Mouse (Mus musculus) 416B (cell line): ENCODE measurements around the gene Spp2.
"Not testable (repeated sequence)": the region's sequence is repeated elsewhere in the genome, so short reads cannot be mapped to it uniquely, and the experiment has no call there.

Experiments used
- DNase-seq: peaks from one replicate; pipeline ENCODE4 v3.0.0; 2011; ENCODE audit warnings: low read depth

Gene Spp2

DNA sequence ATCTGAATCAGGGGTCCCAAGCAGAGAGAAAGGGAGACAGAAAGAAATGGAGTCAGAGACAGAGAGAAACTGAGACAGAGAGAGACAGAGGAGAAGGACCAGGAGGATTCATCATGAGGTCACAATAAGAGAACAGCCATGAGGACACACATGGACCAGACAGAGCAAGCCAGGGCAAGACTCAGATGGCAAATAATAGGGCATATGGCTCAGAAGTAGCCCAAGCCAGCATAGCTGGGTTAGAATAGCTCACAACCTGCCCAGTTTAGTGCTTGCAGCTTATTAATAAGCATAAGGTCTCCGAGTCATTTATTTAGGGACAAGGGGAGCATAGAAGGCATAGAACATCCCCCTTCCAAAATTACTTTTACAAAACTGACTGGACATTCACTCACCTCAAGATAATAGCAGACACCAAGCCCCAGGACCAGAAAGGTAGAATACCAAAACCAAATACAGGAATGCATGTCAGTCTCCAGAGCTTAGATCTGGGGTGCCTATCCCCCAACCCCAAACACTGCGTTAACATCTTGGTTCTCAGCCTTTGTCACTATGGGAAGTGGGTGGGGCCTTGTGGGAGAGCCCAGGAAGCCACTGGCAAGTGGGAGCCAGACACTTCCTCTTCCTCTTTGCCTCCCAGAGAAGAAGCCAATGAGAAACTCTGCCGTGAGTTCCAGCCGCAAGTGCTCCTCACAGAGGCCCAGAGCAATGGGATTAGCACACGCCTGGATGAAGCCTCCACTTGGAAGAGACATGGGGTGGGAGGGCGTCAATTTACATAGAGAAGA is 26.5 kb downstream of the Spp2 start:
- DNase-seq, result peak; percentile 21

DNA sequence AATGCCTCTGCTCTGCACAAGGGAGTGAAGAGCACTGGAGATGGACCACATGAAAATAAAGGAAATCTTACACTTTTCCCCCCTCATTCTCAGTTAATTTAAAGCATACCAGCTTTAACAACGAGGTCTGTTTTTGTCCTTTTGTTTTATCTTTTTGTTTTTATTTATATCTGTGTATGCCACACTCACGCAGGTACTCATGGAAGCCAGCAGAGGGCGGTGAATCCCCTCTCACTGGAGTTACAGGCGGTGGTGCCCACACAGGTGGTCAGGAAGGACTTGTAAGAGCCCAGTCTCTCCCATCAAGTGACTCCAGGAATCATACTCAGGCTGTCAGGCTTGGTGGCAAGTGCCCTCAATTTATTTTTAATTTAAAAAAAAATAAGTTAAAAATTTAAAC is 27.3 kb downstream of the Spp2 start:
- DNase-seq, result peak; percentile 9

DNA sequence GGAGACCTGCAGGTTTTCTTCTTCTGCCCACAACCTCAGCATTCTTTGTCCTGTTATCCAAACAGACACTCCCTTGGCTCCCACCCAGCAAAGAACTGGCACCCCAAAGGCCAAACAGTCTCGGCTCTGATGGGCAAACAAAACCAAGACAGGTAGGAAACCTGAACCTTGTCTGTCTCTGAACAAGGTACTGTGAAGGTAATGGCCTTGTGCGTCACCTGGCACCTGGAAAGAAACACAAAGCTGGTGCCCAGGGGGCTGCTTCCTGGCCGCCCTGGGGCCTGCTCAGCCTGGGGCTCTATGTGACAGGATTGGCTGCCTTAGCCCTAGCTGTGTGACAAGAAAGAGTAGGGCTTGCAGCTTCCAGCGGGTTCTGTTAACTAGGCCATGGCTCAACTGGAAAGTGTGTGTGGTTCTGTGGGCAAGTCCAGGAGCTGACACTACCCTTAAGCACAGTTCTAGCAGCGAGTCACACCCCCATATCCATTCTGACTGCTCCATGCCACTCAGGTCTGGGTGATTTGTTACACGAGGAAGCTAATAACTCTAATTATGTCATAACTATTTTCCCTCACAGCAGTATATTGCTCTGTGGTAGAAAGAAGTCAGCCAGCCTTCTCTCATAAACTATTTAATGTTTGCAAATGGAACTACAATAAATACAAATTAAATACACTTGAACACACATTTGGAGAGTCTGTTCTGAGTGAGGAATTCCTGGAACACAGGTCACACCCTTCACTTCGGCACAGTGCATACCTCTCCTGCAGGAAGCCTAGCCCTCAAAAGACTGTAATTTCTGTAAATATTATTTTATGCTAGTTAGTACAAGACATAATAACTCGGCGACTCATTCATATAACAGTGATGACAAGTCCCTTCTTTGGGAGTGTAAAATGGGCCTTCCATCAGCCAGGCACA is 30.7 kb downstream of the Spp2 start:
- DNase-seq, result no peak

DNA sequence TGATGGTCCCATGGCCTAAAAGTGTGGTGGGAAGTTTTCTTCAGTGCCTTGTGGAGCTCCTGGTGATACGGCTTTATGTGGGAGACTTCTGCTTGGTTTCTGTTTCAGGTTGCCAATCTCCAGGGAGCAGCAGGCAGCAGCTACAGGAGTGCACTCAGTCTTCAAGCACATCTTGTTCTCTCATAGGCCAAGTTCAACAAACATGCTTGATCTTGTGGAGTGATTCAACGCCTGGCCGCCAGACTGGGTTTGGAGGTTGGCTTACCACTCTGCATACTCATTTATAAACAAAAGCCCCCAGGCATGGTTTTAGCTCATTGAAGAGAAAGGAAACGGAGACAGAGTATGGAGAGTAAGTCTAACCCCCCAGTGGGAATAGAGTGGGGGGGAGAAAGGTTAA is 36.6 kb downstream of the Spp2 start:
- no peak for DNase-seq

DNA sequence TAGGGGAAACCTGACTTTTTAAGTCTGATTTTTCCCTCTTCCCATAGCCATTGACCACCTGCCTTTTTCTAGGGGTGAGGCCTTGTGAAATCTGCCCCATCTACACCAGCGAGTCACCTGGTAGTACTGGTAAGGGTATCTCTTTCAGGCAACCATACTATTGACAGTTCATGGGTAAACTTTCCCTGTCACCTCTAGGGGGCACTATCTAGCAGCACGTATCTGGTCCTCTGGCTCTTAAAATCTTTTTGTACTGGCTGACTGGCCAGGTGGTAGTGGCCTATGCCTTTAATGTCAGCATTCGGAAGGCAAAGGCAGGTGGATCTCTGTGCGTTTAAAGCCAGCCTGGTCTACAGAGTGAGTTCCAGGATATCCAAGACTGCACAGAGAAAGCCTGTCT is 38.6 kb downstream of the Spp2 start:
- DNase-seq, result peak; percentile 21

DNA sequence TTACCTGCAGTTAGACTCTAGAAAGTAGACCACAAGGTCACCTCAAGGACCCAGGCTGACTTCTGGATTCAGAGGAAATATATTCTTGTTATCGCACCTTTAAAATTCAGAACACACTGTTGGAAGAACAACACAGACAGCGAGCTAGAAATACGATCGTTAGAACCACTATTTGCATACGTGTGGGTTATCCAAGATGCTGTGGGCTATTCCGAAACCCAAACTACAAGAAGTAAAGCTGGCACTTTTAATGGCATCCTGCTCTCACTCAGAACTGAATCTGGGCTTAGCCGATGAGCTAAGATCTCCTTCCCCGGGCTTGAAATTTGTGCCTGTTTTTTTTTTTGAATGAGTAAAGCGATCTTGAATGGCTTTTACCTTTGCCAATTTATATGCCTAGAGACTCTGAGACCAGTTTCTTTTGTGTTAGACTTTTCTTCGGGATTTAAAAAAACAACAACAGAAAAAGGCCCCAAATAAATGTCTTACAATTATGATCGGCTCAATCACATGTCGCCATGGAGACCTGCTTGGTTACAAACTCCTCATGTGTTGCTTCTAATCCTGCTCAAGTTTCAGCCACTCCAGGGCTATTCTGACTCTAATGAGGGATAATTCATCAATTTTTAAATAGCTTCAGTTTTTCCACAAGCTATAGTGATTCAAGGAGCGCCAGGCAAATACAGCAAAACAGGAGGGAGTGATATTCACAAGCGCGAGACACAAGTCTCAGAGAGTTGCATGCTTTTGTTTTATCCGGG is 39.7 kb downstream of the Spp2 start:
- no peak for DNase-seq

DNA sequence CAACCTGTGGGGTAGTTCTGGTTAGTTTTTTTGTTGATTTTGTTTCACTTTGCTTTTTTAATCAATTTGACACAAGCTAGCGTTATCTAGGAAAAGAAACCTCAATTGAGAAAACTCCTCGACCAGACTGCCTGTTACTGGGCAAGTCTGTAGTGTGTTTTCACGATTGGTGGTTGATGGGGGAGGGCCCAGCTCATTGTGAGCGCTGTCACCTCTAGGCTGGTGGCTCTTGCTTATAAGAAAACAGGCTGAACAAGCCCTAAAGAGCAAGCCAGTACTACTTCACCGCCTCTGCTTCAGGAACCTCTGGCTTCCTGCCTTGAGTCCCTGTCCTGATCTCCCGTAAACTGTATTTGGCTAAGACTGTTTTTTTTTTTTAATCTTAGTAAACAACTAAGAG is 40.7 kb downstream of the Spp2 start:
- DNase-seq, result no peak

DNA sequence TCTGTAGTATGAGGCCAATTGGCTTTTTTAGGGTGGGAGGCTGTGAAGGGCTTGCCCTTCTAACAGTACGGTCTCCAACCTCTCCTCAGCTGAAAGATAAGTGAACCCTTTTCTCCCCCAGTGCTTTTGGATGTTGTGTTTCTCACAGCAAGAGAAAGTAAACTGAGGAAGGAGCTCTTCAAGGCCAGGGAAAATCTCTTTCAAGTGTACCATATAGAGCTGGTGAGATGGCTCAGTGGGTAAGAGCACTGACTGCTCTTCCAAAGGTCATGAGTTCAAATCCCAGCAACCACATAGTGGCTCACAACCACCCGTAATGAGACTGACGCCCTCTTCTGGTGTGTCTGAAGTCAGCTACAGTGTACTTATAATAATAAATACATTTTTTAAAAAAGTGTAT is 41.3 kb downstream of the Spp2 start:
- DNase-seq, result not testable (repeated sequence)

DNA sequence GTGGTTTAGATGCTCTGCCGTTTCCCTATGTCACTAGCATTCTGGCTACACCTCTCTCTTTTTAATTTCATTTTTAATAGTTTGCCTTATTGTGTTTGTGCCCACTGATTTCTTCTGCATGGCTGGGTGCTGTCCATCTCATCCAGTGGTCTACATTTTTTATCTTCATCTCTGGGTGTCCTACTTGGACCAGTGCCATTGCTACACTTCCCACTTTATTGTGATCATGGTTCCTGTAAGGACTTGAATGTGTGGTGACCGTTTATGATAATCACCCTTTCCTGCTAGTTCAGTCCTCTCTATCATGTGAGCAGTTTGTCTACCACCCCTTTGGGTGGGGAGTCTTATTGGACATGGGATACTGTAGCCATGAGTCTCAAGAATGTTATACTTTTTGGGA is 43.0 kb downstream of the Spp2 start:
- no peak for DNase-seq

DNA sequence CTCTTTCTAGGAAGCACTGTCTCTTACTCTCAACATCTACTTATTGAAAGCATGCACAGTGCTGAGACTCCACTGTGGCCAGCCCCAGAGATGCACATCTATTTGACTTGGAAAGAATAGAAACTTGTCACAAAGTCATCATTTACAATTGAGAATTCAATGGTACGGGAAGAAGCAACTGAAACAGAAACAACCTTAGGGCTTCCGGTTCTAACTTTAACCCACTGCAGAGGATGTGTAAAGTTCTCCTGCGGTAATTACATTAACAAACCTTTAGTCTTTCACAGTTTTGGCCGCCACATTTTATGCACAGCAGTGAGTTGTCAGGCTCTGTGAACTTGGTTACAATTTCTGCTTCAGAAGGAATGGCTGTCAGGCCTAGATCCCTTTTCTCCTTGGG is 43.9 kb downstream of the Spp2 start:
- DNase-seq, result no peak

DNA sequence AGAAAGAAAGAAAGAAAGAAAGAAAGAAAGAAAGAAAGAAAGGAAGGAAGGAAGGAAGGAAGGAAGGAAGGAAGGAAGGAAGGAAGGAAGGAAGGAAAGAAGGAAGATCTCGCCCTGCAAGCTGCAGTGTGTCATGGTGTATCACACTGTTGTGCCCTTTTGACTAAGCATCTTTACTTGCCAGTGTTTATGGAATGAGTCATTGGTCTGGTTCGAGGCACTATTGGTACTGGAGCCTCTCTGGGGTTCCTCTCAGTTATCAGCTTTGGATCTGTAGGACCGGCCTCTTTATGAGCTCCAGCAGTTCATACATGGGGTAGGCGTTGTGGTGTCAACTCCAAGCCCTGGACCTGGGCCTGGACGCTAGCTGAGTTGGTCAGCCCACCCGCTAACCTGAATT is 45.4 kb downstream of the Spp2 start:
- no peak for DNase-seq

DNA sequence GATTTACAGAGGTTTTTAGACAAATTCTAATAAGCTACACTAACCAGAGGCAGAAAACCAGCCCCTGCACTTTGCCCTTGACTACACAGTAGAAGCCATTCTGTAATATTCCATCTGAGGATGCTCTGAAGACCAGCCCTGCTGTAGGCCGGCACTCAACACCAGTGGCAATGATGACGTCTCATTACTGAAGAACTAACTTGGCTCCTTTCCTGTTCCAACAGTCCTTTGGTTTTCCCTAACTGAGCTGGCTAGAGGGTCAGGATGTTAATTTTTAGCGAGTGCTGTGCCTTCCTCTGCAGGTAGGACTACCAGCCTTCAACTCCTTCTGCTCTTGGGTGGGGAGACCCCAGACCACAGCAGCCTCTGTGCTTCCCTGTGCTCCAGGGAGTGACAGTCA is 47.9 kb downstream of the Spp2 start:
- DNase-seq, result no peak

DNA sequence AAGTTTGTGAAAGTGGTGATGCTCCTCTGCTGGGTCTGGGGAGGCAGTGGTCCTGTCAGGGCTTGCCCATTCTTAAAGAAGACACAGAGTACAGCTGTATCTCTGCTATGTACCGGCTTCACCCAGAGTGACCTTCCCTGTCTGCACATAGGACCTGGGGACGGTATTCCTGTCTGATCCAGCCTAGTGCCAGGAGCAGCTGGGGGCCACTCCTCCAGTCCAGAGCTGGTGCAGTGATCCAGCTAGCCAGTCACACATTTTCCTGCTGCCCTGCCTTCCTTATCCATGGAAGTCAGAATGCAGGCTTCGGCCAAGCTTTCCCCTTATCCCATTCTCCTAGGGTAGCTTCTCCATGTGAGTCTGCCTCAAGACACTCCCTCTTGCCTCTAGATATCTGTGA is 49.0 kb downstream of the Spp2 start:
- DNase-seq, result no peak

DNA sequence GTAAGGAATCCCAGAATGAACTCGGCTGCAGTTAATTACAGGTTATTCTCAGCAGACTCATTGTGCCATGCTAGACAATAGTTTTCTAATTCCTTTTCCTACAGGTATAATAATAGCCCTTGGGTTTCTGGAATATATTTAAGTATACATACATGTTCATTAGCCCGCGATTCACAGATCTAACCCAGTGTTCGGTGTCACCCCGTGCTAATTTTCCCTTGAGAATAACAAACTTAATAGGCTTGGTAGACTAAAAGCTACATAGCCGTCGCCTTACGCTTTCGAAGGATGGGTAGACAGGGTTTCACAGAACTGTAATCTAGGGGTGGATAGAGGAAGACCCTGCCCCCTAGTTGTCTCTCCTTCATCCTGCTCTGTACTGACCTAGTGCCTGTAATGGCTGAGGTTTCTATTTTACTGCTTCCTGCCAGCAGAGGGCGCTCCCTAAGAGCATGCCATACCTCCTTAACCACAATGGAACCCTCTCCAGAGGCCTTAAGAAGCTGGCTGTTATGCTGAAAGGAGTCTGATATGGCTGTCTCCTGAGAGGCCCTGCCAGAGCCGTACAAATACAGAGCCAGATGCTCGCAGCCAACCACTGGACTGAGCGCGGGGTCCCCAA is 49.8 kb downstream of the Spp2 start:
- DNase-seq, result peak; percentile 62

DNA sequence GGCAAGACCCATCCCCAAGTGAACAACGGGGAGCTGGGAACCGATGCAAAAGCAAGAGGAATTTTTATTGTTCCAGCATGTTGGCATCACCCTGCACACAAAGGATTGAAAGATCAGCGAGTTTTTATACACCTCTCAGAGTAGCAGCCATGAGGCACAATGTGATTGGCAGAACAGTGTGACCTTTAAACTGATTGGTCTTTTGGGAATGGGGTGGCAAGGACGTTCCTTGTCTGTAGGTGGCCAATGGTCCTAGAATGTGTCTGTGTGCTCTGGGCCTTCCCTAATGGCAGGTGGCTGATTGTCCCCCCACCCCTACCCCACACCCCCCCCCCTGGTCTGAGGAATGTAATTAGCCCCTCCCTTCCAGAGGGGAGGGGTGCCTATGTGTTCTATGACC is 52.4 kb downstream of the Spp2 start:
- no peak for DNase-seq

DNA sequence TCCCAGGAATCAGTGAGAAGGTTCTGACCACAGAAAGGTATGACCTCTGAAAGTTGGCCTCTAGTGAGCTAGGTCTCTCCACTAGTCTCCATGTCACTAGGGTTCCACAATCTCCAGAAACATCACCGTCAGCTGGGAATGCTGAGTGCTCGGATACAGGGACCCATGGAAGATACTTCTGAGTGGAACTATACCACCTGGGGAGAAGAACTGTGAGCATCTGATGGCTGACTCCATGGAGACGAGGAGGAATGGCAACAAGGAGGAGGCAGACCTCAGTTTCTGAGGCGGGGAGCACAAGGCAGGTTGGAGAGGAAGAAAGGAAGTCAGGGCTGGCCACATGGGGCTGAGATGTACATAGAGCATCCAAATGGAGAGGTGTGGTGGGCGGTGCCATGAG is 52.9 kb downstream of the Spp2 start:
- no peak for DNase-seq

DNA sequence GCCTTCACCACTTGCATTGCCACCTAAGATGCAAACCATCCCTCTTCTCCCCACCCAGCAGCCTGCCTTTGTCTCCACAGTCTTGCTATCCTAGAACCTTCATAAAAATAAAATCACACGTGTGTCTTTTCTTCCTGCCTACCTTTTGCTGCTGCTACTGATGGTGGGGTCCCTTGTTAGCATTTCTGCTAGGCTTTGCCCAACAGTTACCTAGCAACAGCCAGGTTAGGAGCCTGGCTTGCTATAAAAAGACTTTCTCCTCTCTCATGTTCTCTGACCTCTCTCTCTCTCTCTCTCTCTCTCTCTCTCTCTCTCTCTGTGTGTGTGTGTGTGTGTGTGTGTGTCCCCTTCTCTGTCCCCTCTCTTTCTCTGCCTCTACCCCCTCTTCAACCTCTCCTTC is 54.3 kb downstream of the Spp2 start:
- DNase-seq, result no peak

DNA sequence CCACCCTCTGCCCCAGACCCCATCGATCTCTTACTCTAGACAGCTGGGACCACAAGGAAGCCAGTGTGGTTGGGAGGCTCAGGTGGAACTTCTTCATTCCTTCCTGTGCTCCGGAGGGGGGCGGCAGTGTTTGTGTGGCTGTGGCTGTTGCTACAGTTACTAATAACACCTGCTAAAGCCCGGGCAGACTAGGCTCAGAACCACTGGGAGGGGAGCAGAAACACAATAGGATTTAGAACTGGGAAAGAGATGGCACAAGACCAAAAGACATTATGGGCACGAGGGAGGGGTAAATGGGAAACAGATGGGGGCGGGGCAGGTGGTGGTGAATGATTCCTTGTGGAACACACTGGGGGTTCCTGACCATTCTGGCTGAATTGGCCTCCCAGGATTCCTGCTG is 55.7 kb downstream of the Spp2 start:
- DNase-seq, result no peak

DNA sequence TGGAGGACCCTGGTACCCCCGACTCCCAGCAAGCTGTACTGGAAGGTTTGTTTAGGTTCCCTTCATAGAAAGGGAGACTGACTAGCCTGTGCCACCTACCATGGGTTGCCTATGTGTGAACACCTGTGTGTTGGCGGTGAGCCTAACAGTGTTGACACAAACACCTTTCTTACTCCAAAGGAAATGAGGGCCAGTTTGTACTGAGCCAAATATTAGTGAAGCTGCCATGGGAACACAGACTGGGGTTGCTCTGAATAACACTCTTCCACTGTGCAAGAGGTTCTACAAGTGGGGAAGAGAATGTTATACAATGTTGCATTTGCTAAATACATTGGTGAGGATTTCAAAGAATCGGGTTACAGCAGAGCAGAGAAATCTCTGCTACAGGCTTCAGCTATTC is 56.5 kb downstream of the Spp2 start:
- DNase-seq, result no peak

DNA sequence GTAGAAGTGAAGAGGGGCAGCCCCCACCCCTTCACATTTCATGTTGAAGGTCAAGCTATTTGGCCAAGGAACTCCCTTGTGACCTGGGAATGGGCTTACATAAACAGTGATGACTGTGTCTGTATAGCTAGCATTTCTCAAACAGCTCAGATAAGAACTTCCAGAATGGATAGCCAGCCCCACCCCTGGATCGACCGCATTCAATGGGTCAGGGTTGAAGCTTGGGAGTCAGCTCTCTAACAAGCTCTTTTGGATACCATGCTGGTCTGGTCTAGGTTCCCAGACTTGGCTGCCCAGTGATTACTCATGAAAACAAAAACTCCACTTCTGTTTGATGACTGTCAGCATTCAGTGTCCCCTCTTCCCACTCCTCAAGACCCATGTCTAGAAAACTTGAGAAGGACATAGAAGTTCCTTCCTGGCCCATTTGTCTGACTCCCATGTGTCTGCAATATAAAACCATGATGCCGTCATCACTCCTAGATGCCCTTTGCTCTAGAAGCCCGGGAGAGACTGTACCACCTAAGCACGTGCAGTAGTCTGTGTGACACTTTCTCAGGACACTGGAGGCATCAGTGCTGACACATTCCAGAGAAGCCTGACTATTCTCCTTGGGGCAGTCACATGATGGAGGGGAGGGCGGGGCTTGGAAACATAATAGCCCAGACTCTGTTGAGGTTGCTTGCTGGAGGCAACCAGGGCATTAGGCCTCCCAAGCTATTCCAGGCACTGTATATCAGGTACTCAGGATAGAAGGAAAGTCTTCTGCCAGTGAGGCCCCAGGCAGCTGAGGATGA is 57.5 kb downstream of the Spp2 start:
- no peak for DNase-seq

DNA sequence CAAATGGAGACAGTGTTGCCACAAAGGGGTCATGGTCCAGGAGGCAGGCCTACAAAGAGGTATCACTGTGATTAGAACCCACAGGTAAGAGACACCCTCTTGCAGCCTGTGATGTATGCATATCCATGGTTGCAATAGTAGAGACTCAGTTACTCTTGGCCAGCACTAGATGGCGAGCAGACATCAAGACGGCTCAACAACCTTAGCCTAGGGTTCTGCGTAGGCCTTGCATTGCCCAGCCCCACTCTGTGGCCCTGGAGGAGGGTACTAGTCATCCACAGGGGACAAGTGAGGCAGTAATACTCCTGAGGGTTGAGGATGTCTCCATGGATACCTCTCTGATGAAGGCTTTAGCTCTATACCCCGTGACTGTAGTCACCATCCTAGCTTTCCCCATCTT is 59.0 kb downstream of the Spp2 start:
- peak; percentile 34 for DNase-seq
